14 mouse cellular contexts compared by ENCODE assay signal in the genomic region with DNA sequence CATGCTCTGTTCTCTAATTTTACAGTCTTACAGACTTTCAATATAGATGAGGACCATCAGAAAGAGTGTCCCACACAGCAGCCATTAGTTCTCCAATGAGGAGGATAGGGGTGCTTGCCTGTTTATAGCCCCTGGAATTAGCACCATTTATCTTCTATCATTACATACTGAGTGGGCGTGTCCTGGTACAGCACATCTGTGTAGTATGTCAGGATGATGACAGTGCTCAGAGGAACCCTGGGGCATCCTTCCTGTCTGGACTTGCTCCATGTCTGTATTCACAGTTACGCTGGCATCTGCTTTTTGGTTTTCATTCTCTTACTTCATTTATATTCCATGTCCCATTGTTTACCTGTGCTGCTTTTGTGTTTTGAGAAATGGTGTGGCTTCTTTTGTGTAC.
A peak's percentile ranks its signal among the peaks of the same experiment; 100 is the strongest.
DNase-seq lines count a peak whose midpoint lies in the region; ATAC-seq lines count a peak whose summit lies in the region.
"Had no signal": no experiment of that assay in that cellular context is flagged by ENCODE, and none has a peak within 500 bp of the region (broad histone marks: within the 10 kb centered on the region; RNA-seq: fewer than 3 reads in every experiment).

No protein-coding gene starts in this region.

- H3K4me2 ChIP-seq in forebrain, embryonic 16.5 days (ENCODE audit: low read length), result no peak overlapping the region
- H3K4me2 ChIP-seq in forebrain, embryonic 15.5 days (replicated peaks), result no peak overlapping the region
- no peak overlapping the region for H3K4me2 ChIP-seq in hindbrain, embryonic 13.5 days
- no peak overlapping the region for H3K4me2 ChIP-seq in hindbrain, embryonic 16.5 days (ENCODE audit: low read length)
- no peak overlapping the region for H3K4me2 ChIP-seq in neural tube, embryonic 13.5 days
- H3K4me2 ChIP-seq: embryonic facial prominence, embryonic 15.5 days; heart, embryonic 13.5 days; hindbrain, embryonic 15.5 days had no signal

- ATAC-seq in forebrain, embryonic 16.5 days, result peak; percentile 63; the same call in 1 of the 2 replicates
- ATAC-seq in forebrain, embryonic 15.5 days (replicated peaks), result no peak; the same call in 1 of the 2 replicates
- ATAC-seq in hindbrain, embryonic 13.5 days (ENCODE audit: low FRiP score), result 0 out of 2 replicates have a peak, but pooled peaks have one; percentile 46
- ATAC-seq in hindbrain, embryonic 16.5 days, result no peak
- ATAC-seq in neural tube, embryonic 13.5 days (ENCODE audit: low read depth), result peak; percentile 76

- 78% methylated on average over 2 of the region's 2 CpGs for WGBS in forebrain, embryonic 16.5 days
- WGBS in forebrain, embryonic 15.5 days, result 75% methylated on average over 2 of the region's 2 CpGs
- WGBS in hindbrain, embryonic 13.5 days, result 52% methylated on average over 2 of the region's 2 CpGs
- 56% methylated on average over 2 of the region's 2 CpGs for WGBS in hindbrain, embryonic 16.5 days
- WGBS in neural tube, embryonic 13.5 days, result 51% methylated on average over 2 of the region's 2 CpGs

- H3K9ac ChIP-seq in forebrain, embryonic 16.5 days (replicated peaks; ENCODE audit: low read depth, low read length), result no peak overlapping the region
- no peak overlapping the region for H3K9ac ChIP-seq in forebrain, embryonic 15.5 days (replicated peaks)
- no peak overlapping the region for H3K9ac ChIP-seq in hindbrain, embryonic 13.5 days
- H3K9ac ChIP-seq in hindbrain, embryonic 16.5 days (ENCODE audit: low read depth, low read length), result no peak overlapping the region
- no peak overlapping the region for H3K9ac ChIP-seq in neural tube, embryonic 13.5 days
- H3K9ac ChIP-seq: embryonic facial prominence, embryonic 15.5 days; heart, embryonic 13.5 days; hindbrain, embryonic 15.5 days had no signal

- no peaks in the 10 kb centered on the region for H3K4me1 ChIP-seq in forebrain, embryonic 16.5 days (replicated peaks; ENCODE audit: control insufficient read depth, insufficient read depth, low read length)
- H3K4me1 ChIP-seq in forebrain, embryonic 15.5 days, result no peaks in the 10 kb centered on the region
- peaks cover 4% of the 10 kb centered on the region; the same call in 1 of the 2 replicates for H3K4me1 ChIP-seq in hindbrain, embryonic 13.5 days (replicated peaks)
- no peaks in the 10 kb centered on the region for H3K4me1 ChIP-seq in hindbrain, embryonic 16.5 days (ENCODE audit: control insufficient read depth, insufficient read depth, low read depth, low read length)
- H3K4me1 ChIP-seq in neural tube, embryonic 13.5 days (replicated peaks), result peaks cover 4% of the 10 kb centered on the region; the same call in 1 of the 2 replicates
- H3K4me1 ChIP-seq: embryonic facial prominence, embryonic 15.5 days; heart, embryonic 13.5 days; hindbrain, embryonic 15.5 days had no signal

- no peaks in the 10 kb centered on the region for H3K36me3 ChIP-seq in forebrain, embryonic 16.5 days (ENCODE audit: control insufficient read depth, insufficient read depth)
- H3K36me3 ChIP-seq in forebrain, embryonic 15.5 days, result no peaks in the 10 kb centered on the region
- H3K36me3 ChIP-seq in hindbrain, embryonic 13.5 days, result no peaks in the 10 kb centered on the region
- no peaks in the 10 kb centered on the region for H3K36me3 ChIP-seq in hindbrain, embryonic 16.5 days (ENCODE audit: control insufficient read depth, insufficient read depth, low read length)
- H3K36me3 ChIP-seq in neural tube, embryonic 13.5 days, result no peaks in the 10 kb centered on the region
- H3K36me3 ChIP-seq: embryonic facial prominence, embryonic 15.5 days; heart, embryonic 13.5 days; hindbrain, embryonic 15.5 days had no signal

- no peak overlapping the region for H3K4me3 ChIP-seq in forebrain, embryonic 16.5 days (replicated peaks; ENCODE audit: low read length)
- no peak overlapping the region for H3K4me3 ChIP-seq in forebrain, embryonic 15.5 days
- H3K4me3 ChIP-seq in hindbrain, embryonic 13.5 days, result no peak overlapping the region
- no peak overlapping the region for H3K4me3 ChIP-seq in hindbrain, embryonic 16.5 days (ENCODE audit: low read length)
- H3K4me3 ChIP-seq in neural tube, embryonic 13.5 days, result no peak overlapping the region
- H3K4me3 ChIP-seq: embryonic facial prominence, embryonic 15.5 days; erythroblast, embryonic 14.5 days; heart, embryonic 13.5 days; hindbrain, embryonic 15.5 days had no signal

- H3K27ac ChIP-seq in forebrain, embryonic 16.5 days (ENCODE audit: low read length), result no peak overlapping the region
- no peak overlapping the region for H3K27ac ChIP-seq in forebrain, embryonic 15.5 days (replicated peaks)
- H3K27ac ChIP-seq in hindbrain, embryonic 13.5 days, result no peak overlapping the region
- H3K27ac ChIP-seq in hindbrain, embryonic 16.5 days (ENCODE audit: low read depth, low read length), result no peak overlapping the region
- H3K27ac ChIP-seq in neural tube, embryonic 13.5 days (replicated peaks), result no peak overlapping the region; the same call in 1 of the 2 replicates
- H3K27ac ChIP-seq: embryonic facial prominence, embryonic 15.5 days; heart, embryonic 13.5 days; hindbrain, embryonic 15.5 days had no signal

- no peaks in the 10 kb centered on the region for H3K27me3 ChIP-seq in forebrain, embryonic 16.5 days (replicated peaks; ENCODE audit: control insufficient read depth, insufficient read depth, low read length)
- no peaks in the 10 kb centered on the region for H3K27me3 ChIP-seq in forebrain, embryonic 15.5 days
- H3K27me3 ChIP-seq in hindbrain, embryonic 13.5 days, result no peaks in the 10 kb centered on the region
- H3K27me3 ChIP-seq in hindbrain, embryonic 16.5 days (replicated peaks; ENCODE audit: control insufficient read depth, insufficient read depth, low read length), result no peaks in the 10 kb centered on the region
- H3K27me3 ChIP-seq in neural tube, embryonic 13.5 days, result no peaks in the 10 kb centered on the region
- H3K27me3 ChIP-seq: embryonic facial prominence, embryonic 15.5 days; heart, embryonic 13.5 days; hindbrain, embryonic 15.5 days had no signal

- DNase-seq in neural tube, embryonic 10.5 days (ENCODE audit: extremely low spot score, low spot score), result no peak
- DNase-seq in right cerebral cortex, postnatal 4 days, result no peak
- DNase-seq: adrenal gland, postnatal 25 days; gastrocnemius, postnatal 36 days; heart, adult 11 months had no signal

- H3K9me3 ChIP-seq in forebrain, embryonic 16.5 days (ENCODE audit: control insufficient read depth, low read length), result no peaks in the 10 kb centered on the region
- H3K9me3 ChIP-seq in forebrain, embryonic 15.5 days, result no peaks in the 10 kb centered on the region
- no peaks in the 10 kb centered on the region for H3K9me3 ChIP-seq in hindbrain, embryonic 13.5 days
- no peaks in the 10 kb centered on the region for H3K9me3 ChIP-seq in hindbrain, embryonic 16.5 days (ENCODE audit: control insufficient read depth, low read length)
- H3K9me3 ChIP-seq in neural tube, embryonic 13.5 days, result no peaks in the 10 kb centered on the region
- H3K9me3 ChIP-seq: embryonic facial prominence, embryonic 15.5 days; heart, embryonic 13.5 days; hindbrain, embryonic 15.5 days had no signal

Comparison
In these comparisons a context has a peak if more than half of its experiments do, and no peak if none do; other contexts are left out.
1. ATAC-seq: peak in forebrain, embryonic 16.5 days (single experiment), hindbrain, embryonic 13.5 days (single experiment) and neural tube, embryonic 13.5 days (single experiment); none in forebrain, embryonic 15.5 days (single experiment) and hindbrain, embryonic 16.5 days (single experiment).